Mouse (Mus musculus): ENCODE measurements around the gene Stx17.

Gene Stx17

GRCm38 (mm10) chr4:48160386-48160785 is 35.7 kb downstream of the Stx17 start:
- no peak for DNase-seq (ENCODE audit: low read depth, low spot score)

- DNase-seq (ENCODE audit: low read depth, low spot score), result no peak
These were observed 39.1 kb downstream of the Stx17 start for GRCm38 (mm10) chr4:48163851-48164250.

GRCm38 (mm10) chr4:48175666-48176065 is 51.0 kb downstream of the Stx17 start:
- no peak for DNase-seq (ENCODE audit: low read depth, low spot score)

GRCm38 (mm10) chr4:48180922-48181321 is 56.2 kb downstream of the Stx17 start:
- DNase-seq (ENCODE audit: low read depth, low spot score), result no peak

- DNase-seq (ENCODE audit: low read depth, low spot score), result no peak
These were observed 56.7 kb downstream of the Stx17 start for GRCm38 (mm10) chr4:48181366-48181765.

- no peak for DNase-seq (ENCODE audit: low read depth, low spot score)
These were observed 57.5 kb downstream of the Stx17 start for GRCm38 (mm10) chr4:48182115-48182806.

- no peak for DNase-seq (ENCODE audit: low read depth, low spot score)
These were observed 73.2 kb downstream of the Stx17 start for GRCm38 (mm10) chr4:48197925-48198324.

- no peak for DNase-seq (ENCODE audit: low read depth, low spot score)
These were observed 73.7 kb downstream of the Stx17 start for GRCm38 (mm10) chr4:48198447-48198846.

- no peak for DNase-seq (ENCODE audit: low read depth, low spot score)
These were observed 78.8 kb downstream of the Stx17 start for GRCm38 (mm10) chr4:48203564-48203963.

GRCm38 (mm10) chr4:48225173-48225572 is 100.5 kb downstream of the Stx17 start:
- DNase-seq (ENCODE audit: low read depth, low spot score), result peak; percentile 71

- no peak for DNase-seq (ENCODE audit: low read depth, low spot score)
These were observed 100.9 kb downstream of the Stx17 start for GRCm38 (mm10) chr4:48225604-48226003.

GRCm38 (mm10) chr4:48226800-48227199 is 102.1 kb downstream of the Stx17 start:
- DNase-seq (ENCODE audit: low read depth, low spot score), result peak; percentile 34
